Mouse (Mus musculus): Measurements from ENCODE around the gene Sdc3.

DNA sequence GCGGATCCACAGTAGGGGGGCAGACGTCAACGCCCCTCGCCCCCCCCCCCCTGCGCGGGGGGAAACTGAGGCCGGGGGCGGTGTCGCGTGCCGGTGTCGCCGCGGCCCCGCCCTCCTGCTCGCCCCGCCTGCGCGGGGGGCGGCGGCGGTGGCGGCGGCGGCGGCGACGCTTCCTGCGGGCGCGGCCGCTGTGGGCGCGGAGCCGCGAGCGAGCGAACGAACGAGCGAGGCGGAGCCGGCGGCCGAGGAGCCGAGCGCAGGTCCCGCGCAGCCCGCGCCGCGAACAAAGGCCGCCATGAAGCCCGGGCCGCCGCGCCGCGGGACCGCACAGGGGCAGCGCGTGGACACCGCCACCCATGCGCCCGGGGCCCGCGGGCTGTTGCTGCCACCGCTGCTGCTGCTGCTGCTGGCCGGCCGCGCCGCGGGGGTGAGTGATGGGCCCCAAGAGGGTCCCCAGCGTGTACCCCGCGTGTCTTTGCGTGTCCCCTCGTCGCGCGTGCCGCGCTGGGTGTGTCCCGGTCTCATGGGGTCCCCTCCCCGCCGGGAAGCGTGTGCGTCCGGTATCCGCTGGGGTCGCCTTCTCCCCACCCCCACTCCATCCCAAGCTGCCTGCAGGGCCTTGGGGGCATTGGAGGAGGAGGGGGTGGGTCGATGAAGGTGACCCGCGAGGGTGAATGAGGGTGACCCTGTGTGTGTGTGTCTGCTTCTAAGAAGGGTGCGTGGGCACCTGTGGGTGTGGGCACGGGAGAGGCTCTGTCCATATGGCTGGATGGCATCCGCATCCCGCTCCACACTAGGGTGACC, at the start of gene Sdc3:
- TF ChIP-seq POLR2A (IDR thresholded peaks at IDR 0.05; ENCODE audit: low read depth, low read length) (no peak), CTCF (IDR thresholded peaks at IDR 0.05; ENCODE audit: extremely low read depth, insufficient read length, insufficient replicate concordance, low read depth, low read length) (no peak)
